Mouse (Mus musculus): ENCODE results near the gene Igsf23. TPM values are rescaled to one million over a fixed set of nuclear protein-coding genes. Genes with fewer than 3 reads are reported as not detected.

The Igsf23 gene
- total RNA-seq, 2 experiments from 2014 or later, result 2.2 to 2.6 TPM

Other genes with a start within 250 kb of the Igsf23 start
- 100 to 1,000 TPM; 147 to 153 TPM for gene Tomm40, start 235.3 kb downstream of the Igsf23 start, total RNA-seq (2021)
- gene Nectin2, start 200.3 kb downstream of the Igsf23 start, total RNA-seq (2021), result 10 to 100 TPM; 41.7 to 45.4 TPM
- 100 to 1,000 TPM; 263 to 285 TPM for gene Bcam, start 179.7 kb downstream of the Igsf23 start, total RNA-seq (2021)
- gene Cblc, start 153.9 kb downstream of the Igsf23 start, total RNA-seq (2021), result not detected
- gene Bcl3, start 128.0 kb downstream of the Igsf23 start, total RNA-seq (2021), result 1 to 10 TPM; 4.0 TPM
- gene Gm19345, start 98.8 kb downstream of the Igsf23 start, total RNA-seq (2021), result not detected
- gene Ceacam16, start 89.5 kb downstream of the Igsf23 start, total RNA-seq (2021), result under 1 TPM in 1 of 2 experiments, not detected in 1; 0.38 TPM
- gene Ceacam19, start 62.8 kb downstream of the Igsf23 start, total RNA-seq (2021), result not detected
- 10 to 100 TPM; 25.7 to 28.3 TPM for gene Pvr, start 29.6 kb downstream of the Igsf23 start, total RNA-seq (2021)
- gene Ceacam20, start 14.7 kb upstream of the Igsf23 start, total RNA-seq (2021), result not detected
- not detected for gene Nlrp9b, start 40.7 kb upstream of the Igsf23 start, total RNA-seq (2021)
- not detected for gene Vmn1r91, start 148.9 kb upstream of the Igsf23 start, total RNA-seq (2021)
- not detected for gene Gm16442, start 171.8 kb upstream of the Igsf23 start, total RNA-seq (2021)
- not detected for gene Vmn1r93, start 188.3 kb upstream of the Igsf23 start, total RNA-seq (2021)
- not detected for gene Vmn1r94, start 217.6 kb upstream of the Igsf23 start, total RNA-seq (2021)
- not detected for gene Vmn1r95, start 243.0 kb upstream of the Igsf23 start, total RNA-seq (2021)